Mouse (Mus musculus): ENCODE data around the gene Tbpl1. TPM values are rescaled to one million over a fixed set of nuclear protein-coding genes. Genes with fewer than 3 reads are reported as not detected.

The Tbpl1 gene
- total and polyA plus RNA-seq, 3 experiments: 36.6 to 41.8 TPM; not detected in 1

DNA sequence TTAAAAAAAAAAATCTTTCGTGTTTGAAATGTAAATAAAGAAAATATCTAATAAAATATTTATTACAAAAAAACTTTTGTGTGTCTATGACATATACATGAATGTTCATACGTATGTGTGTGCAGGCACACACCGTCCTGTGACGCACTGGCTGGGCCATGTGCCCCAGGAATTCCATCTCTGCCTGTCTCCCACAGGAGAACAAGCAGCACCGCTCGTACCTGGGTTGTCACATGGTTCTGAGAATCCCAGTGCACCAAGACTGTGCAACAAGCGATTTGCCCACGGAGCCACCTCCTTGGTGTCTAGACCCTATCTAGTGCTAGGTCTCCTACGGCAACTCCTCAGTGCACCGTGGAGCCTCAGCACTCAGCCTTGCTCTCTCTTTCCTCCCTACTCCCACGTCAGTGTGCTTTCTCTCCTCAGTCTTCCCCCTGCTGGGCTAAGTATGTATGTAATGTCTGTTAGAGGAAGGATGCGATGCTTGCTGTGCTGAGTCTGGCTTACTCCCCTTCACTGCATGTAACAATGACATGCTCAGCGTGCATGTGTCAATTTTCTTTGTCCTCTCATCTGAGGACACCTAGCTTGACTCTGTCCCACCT, 21.5 kb downstream of the Tbpl1 start:
- Histone ChIP-seq H3K36me3 (ENCODE audit: control insufficient read depth in 1 of 2, insufficient read depth in 2 of 2, low read length in 2 of 2) (peaks cover 0 to 21% of the 10 kb centered on the region in 2 experiments; a peak in 2 of 4 replicates), H3K27ac (ENCODE audit: control insufficient read depth, low read depth, low read length) (no peak overlapping the region)
- no peak for DNase-seq (ENCODE audit: low read depth, low spot score)

GRCm38 (mm10) chr10:22708190-22708843, 23.4 kb downstream of the Tbpl1 start:
- Histone ChIP-seq H3K27ac (ENCODE audit: control insufficient read depth, low read depth, low read length) (no peak overlapping the region), H3K9ac (ENCODE audit: control insufficient read depth, low read depth, low read length, poor library complexity, severe bottlenecking) (no peak overlapping the region), H3K4me3 (ENCODE audit: control insufficient read depth in 1 of 2, insufficient read depth in 1 of 2, low read depth in 2 of 2, low read length in 2 of 2) (no peak overlapping the region), H3K9me3 (replicated peaks; ENCODE audit: insufficient read depth, low read length) (no peaks in the 10 kb centered on the region), H3K27me3 (ENCODE audit: control insufficient read depth in 1 of 2, insufficient read depth in 2 of 2, low read length in 2 of 2) (no peaks in the 10 kb centered on the region), H3K79me2 (ENCODE audit: control insufficient read depth, insufficient read depth, low read length, poor library complexity) (peaks cover 2% of the 10 kb centered on the region; the same call in 1 of the 2 replicates), H3K4me1 (ENCODE audit: control insufficient read depth in 1 of 2, insufficient read depth in 2 of 2, low read length in 2 of 2) (no peaks in the 10 kb centered on the region), H3K36me3 (ENCODE audit: control insufficient read depth in 1 of 2, insufficient read depth in 2 of 2, low read length in 2 of 2) (peaks cover 0 to 24% of the 10 kb centered on the region in 2 experiments; a peak in 2 of 4 replicates)
- no peak for DNase-seq (ENCODE audit: low read depth, low spot score)
- TF ChIP-seq CTCF (IDR thresholded peaks at IDR 0.05 in 2 of 3, conservative IDR thresholded peaks at IDR 0.05 in 1 of 3; ENCODE audit: control insufficient read depth in 1 of 3, insufficient read depth in 1 of 3, low read depth in 2 of 3, low read length in 3 of 3, poor library complexity in 1 of 3, severe bottlenecking in 1 of 3): no peak
- TF ChIP-seq RAD21 (IDR thresholded peaks at IDR 0.05; ENCODE audit: low read depth, low read length): no peak
- TF ChIP-seq BHLHE40 (IDR thresholded peaks at IDR 0.05; ENCODE audit: borderline replicate concordance, low read depth, low read length): no peak
- TF ChIP-seq UBTF (IDR thresholded peaks at IDR 0.05; ENCODE audit: borderline replicate concordance, insufficient read depth, low read depth, low read length): no peak
- no peak for TF ChIP-seq POLR2AphosphoS5 (IDR thresholded peaks at IDR 0.05; ENCODE audit: borderline replicate concordance, low read depth, low read length)

More for the DNA sequence above, 21.5 kb downstream of the Tbpl1 start:
- Histone ChIP-seq H3K27me3 (ENCODE audit: control insufficient read depth in 1 of 2, insufficient read depth in 2 of 2, low read length in 2 of 2) (no peaks in the 10 kb centered on the region), H3K4me3 (ENCODE audit: control insufficient read depth in 1 of 2, insufficient read depth in 1 of 2, low read depth in 2 of 2, low read length in 2 of 2) (no peak overlapping the region), H3K9me3 (replicated peaks; ENCODE audit: insufficient read depth, low read length) (no peaks in the 10 kb centered on the region), H3K9ac (ENCODE audit: control insufficient read depth, low read depth, low read length, poor library complexity, severe bottlenecking) (no peak overlapping the region), H3K79me2 (ENCODE audit: control insufficient read depth, insufficient read depth, low read length, poor library complexity) (peaks cover 12% of the 10 kb centered on the region), H3K4me1 (ENCODE audit: control insufficient read depth in 1 of 2, insufficient read depth in 2 of 2, low read length in 2 of 2) (no peaks in the 10 kb centered on the region)
- TF ChIP-seq MYC (IDR thresholded peaks at IDR 0.05; ENCODE audit: low read depth, low read length) (no peak), ZC3H11A (IDR thresholded peaks at IDR 0.05; ENCODE audit: low read depth, low read length) (no peak), MAX (IDR thresholded peaks at IDR 0.05; ENCODE audit: low read length) (no peak), EP300 (IDR thresholded peaks at IDR 0.05; ENCODE audit: low read depth in 1 of 2, low read length in 2 of 2) (no peak), TAL1 (IDR thresholded peaks at IDR 0.05; ENCODE audit: low read length) (no peak), USF2 (IDR thresholded peaks at IDR 0.05; ENCODE audit: borderline replicate concordance in 1 of 2, insufficient read depth in 1 of 2, low read depth in 1 of 2, low read length in 2 of 2) (no peak), RCOR1 (IDR thresholded peaks at IDR 0.05; ENCODE audit: low read depth, low read length) (no peak), ZNF384 (IDR thresholded peaks at IDR 0.05; ENCODE audit: low read depth, low read length) (no peak), POLR2AphosphoS2 (IDR thresholded peaks at IDR 0.05; ENCODE audit: low read length) (no peak), NELFE (IDR thresholded peaks at IDR 0.05; ENCODE audit: low read depth, low read length) (no peak), ZMIZ1 (IDR thresholded peaks at IDR 0.05; ENCODE audit: low read depth, low read length) (no peak), MEF2A (IDR thresholded peaks at IDR 0.05; ENCODE audit: extremely low read depth, insufficient replicate concordance, low read depth, low read length, poor library complexity, severe bottlenecking) (no peak), E2F4 (IDR thresholded peaks at IDR 0.05; ENCODE audit: borderline replicate concordance, low read depth, low read length) (no peak), MXI1 (IDR thresholded peaks at IDR 0.05; ENCODE audit: low read depth, low read length) (no peak), NRF1 (IDR thresholded peaks at IDR 0.05; ENCODE audit: insufficient read depth, low read depth, low read length, poor library complexity, severe bottlenecking) (no peak), ZKSCAN1 (IDR thresholded peaks at IDR 0.05; ENCODE audit: low read depth, low read length) (no peak), HCFC1 (IDR thresholded peaks at IDR 0.05; ENCODE audit: low read depth, low read length) (no peak), GABPA (IDR thresholded peaks at IDR 0.05; ENCODE audit: low read depth, low read length) (no peak), RAD21 (IDR thresholded peaks at IDR 0.05; ENCODE audit: low read depth, low read length) (no peak), ETS1 (IDR thresholded peaks at IDR 0.05; ENCODE audit: low read depth, low read length) (no peak)

Data from MEL (cell line).